Mouse (Mus musculus): ENCODE results near the gene Gm20425. TPM values are rescaled to one million over a fixed set of nuclear protein-coding genes. Genes with fewer than 3 reads are reported as not detected.

Gm20425 gene
- polyA plus RNA-seq, 1 experiment = 1.3 TPM

DNA sequence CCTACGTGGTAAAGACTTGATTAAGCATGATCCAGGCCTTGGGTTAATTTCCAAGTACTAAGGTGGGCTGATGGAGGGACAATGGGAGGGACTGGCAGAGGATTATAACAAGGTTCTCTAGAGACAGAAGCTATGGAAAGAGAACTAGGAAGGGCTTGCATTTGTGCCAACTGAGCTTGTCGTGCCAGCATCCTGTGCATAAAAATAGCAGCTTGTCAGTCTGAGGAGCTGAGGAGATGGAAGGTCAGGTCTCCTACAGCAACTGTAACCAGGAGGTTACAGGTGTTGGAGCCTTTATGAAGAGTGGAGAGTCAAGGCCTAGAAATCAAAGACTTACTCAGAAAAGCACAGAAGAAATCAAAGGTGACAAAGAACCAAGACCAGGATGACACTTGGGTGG, 16.5 kb downstream of the Gm20425 start:
- Histone ChIP-seq H3K27me3 (ENCODE audit: control insufficient read depth, insufficient read depth, low read length, poor library complexity, severe bottlenecking) (no peaks in the 10 kb centered on the region), H3K27ac (ENCODE audit: insufficient read depth, low read length) (no peak overlapping the region), H3K36me3 (ENCODE audit: control insufficient read depth, insufficient read depth, low read length, poor library complexity, severe bottlenecking) (no peaks in the 10 kb centered on the region), H3K9ac (ENCODE audit: low read depth, poor library complexity, severe bottlenecking) (no peak overlapping the region), H3K4me3 (ENCODE audit: low read depth, low read length) (no peak overlapping the region), H3K9me3 (replicated peaks; ENCODE audit: control insufficient read depth, insufficient read depth, low read length, poor library complexity, severe bottlenecking) (no peaks in the 10 kb centered on the region), H3K4me1 (ENCODE audit: control insufficient read depth, insufficient read depth, low read length) (no peaks in the 10 kb centered on the region)
- no peak for TF ChIP-seq EP300 (IDR thresholded peaks at IDR 0.05; ENCODE audit: insufficient read depth, low read depth, low read length)
- no peak for TF ChIP-seq POLR2A (IDR thresholded peaks at IDR 0.05; ENCODE audit: insufficient read depth, low read length)
- TF ChIP-seq CTCF (IDR thresholded peaks at IDR 0.05; ENCODE audit: low read depth, low read length) = no peak

GRCm38 (mm10) chr9:103212654-103213420, 17.3 kb downstream of the Gm20425 start:
- no peaks in the 10 kb centered on the region for H3K27me3 ChIP-seq (ENCODE audit: control insufficient read depth, insufficient read depth, low read length, poor library complexity, severe bottlenecking)
- H3K4me3 ChIP-seq (ENCODE audit: low read depth, low read length) = peak overlapping the region; percentile 12; the same call in 1 of the 2 replicates
- H3K9ac ChIP-seq (ENCODE audit: low read depth, poor library complexity, severe bottlenecking) = peak overlapping the region; percentile 28; the same call in 1 of the 2 replicates
- H3K36me3 ChIP-seq (ENCODE audit: control insufficient read depth, insufficient read depth, low read length, poor library complexity, severe bottlenecking) = no peaks in the 10 kb centered on the region
- no peak overlapping the region for H3K27ac ChIP-seq (ENCODE audit: insufficient read depth, low read length)
- no peaks in the 10 kb centered on the region for H3K9me3 ChIP-seq (replicated peaks; ENCODE audit: control insufficient read depth, insufficient read depth, low read length, poor library complexity, severe bottlenecking)
- no peak for TF ChIP-seq EP300 (IDR thresholded peaks at IDR 0.05; ENCODE audit: insufficient read depth, low read depth, low read length)
- TF ChIP-seq CTCF (IDR thresholded peaks at IDR 0.05; ENCODE audit: low read depth, low read length) = no peak
- TF ChIP-seq POLR2A (IDR thresholded peaks at IDR 0.05; ENCODE audit: insufficient read depth, low read length) = no peak
- H3K4me1 ChIP-seq (ENCODE audit: control insufficient read depth, insufficient read depth, low read length) = no peaks in the 10 kb centered on the region

DNA sequence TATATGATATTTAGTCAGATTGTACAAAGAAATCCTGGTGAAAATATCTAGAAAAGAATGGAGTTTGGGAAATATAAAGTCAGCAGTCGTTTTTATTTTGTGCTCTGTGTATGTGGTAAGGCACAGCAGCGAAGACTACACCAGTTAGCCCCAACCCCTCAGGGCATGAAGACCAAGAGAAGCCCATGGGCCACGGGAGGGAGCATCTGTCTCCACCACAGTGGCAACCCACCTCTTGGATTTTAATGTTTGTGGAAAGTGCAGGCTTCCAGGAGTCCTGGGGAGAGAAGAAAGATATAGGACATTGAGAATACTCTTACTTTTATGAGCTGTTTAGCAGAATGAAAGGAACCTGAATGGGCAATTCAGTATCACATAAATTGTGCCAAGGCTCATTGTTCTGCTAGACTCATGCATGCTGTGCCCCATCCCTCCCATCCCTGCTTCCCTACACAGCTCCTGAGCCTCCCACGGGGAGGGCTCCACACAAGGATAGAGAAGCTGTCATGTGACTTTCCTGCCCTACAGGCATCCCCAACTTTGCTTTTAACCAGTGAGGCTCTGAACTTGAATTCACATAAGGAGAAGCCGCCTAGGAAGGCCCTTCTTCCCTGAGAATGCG, 21.2 kb downstream of the Gm20425 start:
- no peaks in the 10 kb centered on the region for H3K4me1 ChIP-seq (ENCODE audit: control insufficient read depth, insufficient read depth, low read length)
- no peaks in the 10 kb centered on the region for H3K36me3 ChIP-seq (ENCODE audit: control insufficient read depth, insufficient read depth, low read length, poor library complexity, severe bottlenecking)
- H3K4me3 ChIP-seq (ENCODE audit: low read depth, low read length) = no peak overlapping the region
- TF ChIP-seq POLR2A (IDR thresholded peaks at IDR 0.05; ENCODE audit: insufficient read depth, low read length) = no peak
- no peak for TF ChIP-seq CTCF (IDR thresholded peaks at IDR 0.05; ENCODE audit: low read depth, low read length)
- TF ChIP-seq EP300 (IDR thresholded peaks at IDR 0.05; ENCODE audit: insufficient read depth, low read depth, low read length) = no peak
- H3K27me3 ChIP-seq (ENCODE audit: control insufficient read depth, insufficient read depth, low read length, poor library complexity, severe bottlenecking) = no peaks in the 10 kb centered on the region
- no peak overlapping the region for H3K27ac ChIP-seq (ENCODE audit: insufficient read depth, low read length)
- H3K9me3 ChIP-seq (replicated peaks; ENCODE audit: control insufficient read depth, insufficient read depth, low read length, poor library complexity, severe bottlenecking) = no peaks in the 10 kb centered on the region; the same call in 1 of the 2 replicates
- no peak overlapping the region for H3K9ac ChIP-seq (ENCODE audit: low read depth, poor library complexity, severe bottlenecking)

DNA sequence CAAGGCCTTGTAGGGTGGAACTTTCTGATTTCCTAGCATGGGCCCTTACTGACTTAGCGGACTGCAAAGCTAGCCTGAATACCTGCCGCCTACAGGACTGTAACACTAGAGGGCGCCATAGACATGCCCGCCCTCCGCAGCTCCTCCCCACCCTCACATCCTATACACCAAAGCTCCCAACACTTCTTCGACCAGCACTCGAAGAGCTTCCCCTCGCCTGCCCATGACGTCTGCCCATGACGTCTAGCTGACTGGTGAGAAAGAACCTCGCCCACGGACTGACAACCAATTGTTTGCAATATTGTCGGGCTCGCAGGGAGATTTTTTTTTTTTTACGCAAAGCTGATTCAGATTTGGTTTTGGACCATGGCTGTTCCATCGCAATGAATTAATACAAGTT, 22.3 kb downstream of the Gm20425 start:
- Histone ChIP-seq H3K4me3 (ENCODE audit: low read depth, low read length) (no peak overlapping the region), H3K36me3 (ENCODE audit: control insufficient read depth, insufficient read depth, low read length, poor library complexity, severe bottlenecking) (no peaks in the 10 kb centered on the region), H3K9ac (ENCODE audit: low read depth, poor library complexity, severe bottlenecking) (no peak overlapping the region), H3K27ac (ENCODE audit: insufficient read depth, low read length) (no peak overlapping the region), H3K4me1 (ENCODE audit: control insufficient read depth, insufficient read depth, low read length) (no peaks in the 10 kb centered on the region), H3K27me3 (ENCODE audit: control insufficient read depth, insufficient read depth, low read length, poor library complexity, severe bottlenecking) (no peaks in the 10 kb centered on the region), H3K9me3 (replicated peaks; ENCODE audit: control insufficient read depth, insufficient read depth, low read length, poor library complexity, severe bottlenecking) (no peaks in the 10 kb centered on the region; the same call in 1 of the 2 replicates)
- TF ChIP-seq EP300 (IDR thresholded peaks at IDR 0.05; ENCODE audit: insufficient read depth, low read depth, low read length) = no peak
- peak; percentile 97 for TF ChIP-seq CTCF (IDR thresholded peaks at IDR 0.05; ENCODE audit: low read depth, low read length)

GRCm38 (mm10) chr9:103205786-103206185, 24.3 kb downstream of the Gm20425 start:
- Histone ChIP-seq H3K36me3 (ENCODE audit: control insufficient read depth, insufficient read depth, low read length, poor library complexity, severe bottlenecking) (no peaks in the 10 kb centered on the region), H3K4me3 (ENCODE audit: low read depth, low read length) (no peak overlapping the region), H3K9me3 (replicated peaks; ENCODE audit: control insufficient read depth, insufficient read depth, low read length, poor library complexity, severe bottlenecking) (no peaks in the 10 kb centered on the region; the same call in 1 of the 2 replicates), H3K9ac (ENCODE audit: low read depth, poor library complexity, severe bottlenecking) (no peak overlapping the region), H3K4me1 (ENCODE audit: control insufficient read depth, insufficient read depth, low read length) (no peaks in the 10 kb centered on the region), H3K27ac (ENCODE audit: insufficient read depth, low read length) (no peak overlapping the region), H3K27me3 (ENCODE audit: control insufficient read depth, insufficient read depth, low read length, poor library complexity, severe bottlenecking) (no peaks in the 10 kb centered on the region)
- TF ChIP-seq CTCF (IDR thresholded peaks at IDR 0.05; ENCODE audit: low read depth, low read length) (no peak), EP300 (IDR thresholded peaks at IDR 0.05; ENCODE audit: insufficient read depth, low read depth, low read length) (no peak), POLR2A (IDR thresholded peaks at IDR 0.05; ENCODE audit: insufficient read depth, low read length) (no peak)

Data from ES-Bruce4 (cell line).